Mouse (Mus musculus) limb, embryonic 13.5 days (tissue): ENCODE measurements around the gene Slc22a13. TPM values are rescaled to one million over a fixed set of nuclear protein-coding genes. Genes with fewer than 3 reads are reported as not detected.
"Not testable (repeated sequence)": the region's sequence is repeated elsewhere in the genome, so short reads cannot be mapped to it uniquely, and the experiment has no call there.

Experiments
- ATAC-seq: fragments of 200-750 bp; cut with Nextera tagmentation; 2 replicates; pipeline ENCODE4 v1.8.0; 2017; ENCODE audit warnings: low read depth, moderate number of reproducible peaks, moderate TSS enrichment; ENCODE audit not compliant: low FRiP score
- H3K27ac ChIP-seq: fragments of 300-500 bp; sonication (generic); 2 replicates; pipeline ENCODE4 v1.5.1; 2015; ENCODE audit warnings: inconsistent platforms, mild to moderate bottlenecking, moderate library complexity
- H3K27me3 ChIP-seq: fragments of 300-500 bp; sonication (generic); 2 replicates; pipeline ENCODE4 v1.6.1; 2015; ENCODE audit warnings: mild to moderate bottlenecking, inconsistent platforms
- H3K36me3 ChIP-seq: fragments of 300-500 bp; sonication (generic); 2 replicates; pipeline ENCODE4 v1.6.1; 2015; ENCODE audit warnings: inconsistent platforms, mild to moderate bottlenecking, moderate library complexity
- H3K4me1 ChIP-seq: fragments of 300-500 bp; sonication (generic); 2 replicates; pipeline ENCODE4 v1.6.1; 2015; ENCODE audit warnings: inconsistent platforms
- H3K4me2 ChIP-seq: fragments of 300-500 bp; sonication (generic); replicated peaks from 2 replicates; pipeline ENCODE4 v1.6.1; 2015; ENCODE audit warnings: inconsistent platforms, mild to moderate bottlenecking, moderate library complexity
- H3K4me3 ChIP-seq: fragments of 300-500 bp; sonication (generic); 2 replicates; pipeline ENCODE4 v1.5.1; 2015; ENCODE audit warnings: moderate library complexity, mild to moderate bottlenecking, inconsistent platforms
- H3K9ac ChIP-seq: fragments of 300-500 bp; sonication (generic); 2 replicates; pipeline ENCODE4 v1.6.1; 2015; ENCODE audit warnings: mild to moderate bottlenecking, inconsistent platforms
- H3K9me3 ChIP-seq: fragments of 300-500 bp; sonication (generic); 2 replicates; pipeline ENCODE4 v1.6.1; 2016; ENCODE audit warnings: inconsistent platforms
- WGBS: fragments of 180-500 bp; shearing (Covaris S2); methylation state at CpG from one replicate; pipeline ENCODE4 v1.1.7; 2015; 5-methylcytosine and 5-hydroxymethylcytosine counted together
- polyA plus RNA-seq: library from polyadenylated mRNA; unstranded; fragments of >200 nt; fragmentation: Nextera tagmentation; extraction: Ambion mirVana; gene quantifications from 2 replicates; pipeline ENCODE4 v1.2.1, GENCODE M21; 2015

The Slc22a13 gene
- polyA plus RNA-seq, 1 experiment from 2014 or later, result not detected

GRCm38 (mm10) chr9:119230829-119231228 is 21.9 kb upstream of the Slc22a13 start:
- no peak overlapping the region for H3K27ac ChIP-seq

GRCm38 (mm10) chr9:119220249-119220648 is 11.4 kb upstream of the Slc22a13 start:
- no peak for ATAC-seq
- no peak overlapping the region for H3K9ac ChIP-seq
- H3K36me3 ChIP-seq, result peaks cover 11% of the 10 kb centered on the region
- 87% methylated on average over 4 of the region's 4 CpGs for WGBS
- H3K4me3 ChIP-seq, result no peak overlapping the region
- no peak overlapping the region for H3K4me2 ChIP-seq
- no peaks in the 10 kb centered on the region for H3K27me3 ChIP-seq
- H3K9me3 ChIP-seq, result peaks cover 8% of the 10 kb centered on the region
- H3K27ac ChIP-seq, result no peak overlapping the region
- H3K4me1 ChIP-seq, result no peaks in the 10 kb centered on the region

More at GRCm38 (mm10) chr9:119230829-119231228, 21.9 kb upstream of the Slc22a13 start:
- Histone ChIP-seq H3K9me3 (no peaks in the 10 kb centered on the region), H3K4me3 (no peak overlapping the region), H3K9ac (no peak overlapping the region), H3K36me3 (peaks cover 3% of the 10 kb centered on the region; the same call in 1 of the 2 replicates), H3K27me3 (no peaks in the 10 kb centered on the region), H3K4me1 (no peaks in the 10 kb centered on the region), H3K4me2 (no peak overlapping the region)
- WGBS, result 94% methylated on average over 2 of the region's 2 CpGs
- no peak for ATAC-seq

GRCm38 (mm10) chr9:119219667-119220066 is 10.8 kb upstream of the Slc22a13 start:
- H3K4me2 ChIP-seq, result no peak overlapping the region
- peaks cover 8% of the 10 kb centered on the region; the same call in 1 of the 2 replicates for H3K9me3 ChIP-seq
- H3K36me3 ChIP-seq, result peaks cover 8% of the 10 kb centered on the region
- no peak overlapping the region for H3K9ac ChIP-seq
- no peak overlapping the region for H3K4me3 ChIP-seq
- ATAC-seq, result no peak
- 89% methylated on average over 2 of the region's 2 CpGs for WGBS
- H3K27me3 ChIP-seq, result no peaks in the 10 kb centered on the region
- no peak overlapping the region for H3K27ac ChIP-seq
- H3K4me1 ChIP-seq, result no peaks in the 10 kb centered on the region

GRCm38 (mm10) chr9:119215341-119215740 is 6.4 kb upstream of the Slc22a13 start:
- not testable (repeated sequence) for H3K4me2 ChIP-seq, H3K9ac ChIP-seq, H3K27me3 ChIP-seq, ATAC-seq, H3K27ac ChIP-seq, H3K4me1 ChIP-seq, H3K4me3 ChIP-seq, H3K9me3 ChIP-seq, H3K36me3 ChIP-seq
- 94% methylated on average over 2 of the region's 2 CpGs for WGBS

GRCm38 (mm10) chr9:119214601-119215000 is 5.7 kb upstream of the Slc22a13 start:
- H3K27me3 ChIP-seq, result no peaks in the 10 kb centered on the region
- H3K9me3 ChIP-seq, result peaks cover 8% of the 10 kb centered on the region
- 87% methylated on average over 6 of the region's 6 CpGs for WGBS
- H3K4me1 ChIP-seq, result no peaks in the 10 kb centered on the region
- no peak overlapping the region for H3K4me3 ChIP-seq
- H3K27ac ChIP-seq, result no peak overlapping the region
- no peak overlapping the region for H3K9ac ChIP-seq
- no peak for ATAC-seq
- no peaks in the 10 kb centered on the region; the same call in 1 of the 2 replicates for H3K36me3 ChIP-seq
- no peak overlapping the region for H3K4me2 ChIP-seq

- no peak for ATAC-seq
- Histone ChIP-seq H3K4me3 (no peak overlapping the region), H3K9me3 (peaks cover 8% of the 10 kb centered on the region), H3K27me3 (no peaks in the 10 kb centered on the region), H3K4me1 (no peaks in the 10 kb centered on the region), H3K9ac (no peak overlapping the region), H3K4me2 (no peak overlapping the region), H3K27ac (no peak overlapping the region), H3K36me3 (no peaks in the 10 kb centered on the region)
- WGBS, result 77% methylated on average over 8 of the region's 8 CpGs
These were observed 4.1 kb upstream of the Slc22a13 start for GRCm38 (mm10) chr9:119212996-119213395.

- Histone ChIP-seq H3K4me2 (no peak overlapping the region), H3K27me3 (no peaks in the 10 kb centered on the region), H3K27ac (no peak overlapping the region), H3K9me3 (peaks cover 21% of the 10 kb centered on the region), H3K9ac (no peak overlapping the region), H3K4me1 (no peaks in the 10 kb centered on the region), H3K4me3 (no peak overlapping the region), H3K36me3 (no peaks in the 10 kb centered on the region)
- ATAC-seq, result no peak
- 80% methylated on average over 4 of the region's 4 CpGs for WGBS
These were observed 1.8 kb downstream of the Slc22a13 start for GRCm38 (mm10) chr9:119207113-119207512.

GRCm38 (mm10) chr9:119206666-119207065 is 2.2 kb downstream of the Slc22a13 start:
- peaks cover 21% of the 10 kb centered on the region for H3K9me3 ChIP-seq
- H3K4me3 ChIP-seq, result no peak overlapping the region
- H3K4me2 ChIP-seq, result no peak overlapping the region
- no peaks in the 10 kb centered on the region for H3K27me3 ChIP-seq
- H3K36me3 ChIP-seq, result no peaks in the 10 kb centered on the region
- no peak overlapping the region for H3K9ac ChIP-seq
- no peak overlapping the region for H3K27ac ChIP-seq
- WGBS, result 81% methylated on average over 2 of the region's 2 CpGs
- no peaks in the 10 kb centered on the region for H3K4me1 ChIP-seq
- ATAC-seq, result no peak

- H3K4me2 ChIP-seq, result no peak overlapping the region
- peaks cover 21% of the 10 kb centered on the region for H3K9me3 ChIP-seq
- no peak overlapping the region for H3K27ac ChIP-seq
- 86% methylated on average over 5 of the region's 5 CpGs for WGBS
- H3K36me3 ChIP-seq, result no peaks in the 10 kb centered on the region
- H3K27me3 ChIP-seq, result no peaks in the 10 kb centered on the region
- H3K4me1 ChIP-seq, result no peaks in the 10 kb centered on the region
- no peak for ATAC-seq
- H3K4me3 ChIP-seq, result no peak overlapping the region
- no peak overlapping the region for H3K9ac ChIP-seq
These were observed 3.1 kb downstream of the Slc22a13 start for GRCm38 (mm10) chr9:119205756-119206155.

- Histone ChIP-seq H3K4me2 (no peak overlapping the region), H3K27ac (no peak overlapping the region), H3K4me1 (no peaks in the 10 kb centered on the region), H3K9me3 (peaks cover 21% of the 10 kb centered on the region), H3K9ac (no peak overlapping the region), H3K27me3 (no peaks in the 10 kb centered on the region), H3K4me3 (no peak overlapping the region), H3K36me3 (no peaks in the 10 kb centered on the region)
- ATAC-seq, result no peak
- 97% methylated on average over 9 of the region's 9 CpGs for WGBS
These were observed 5.3 kb downstream of the Slc22a13 start for GRCm38 (mm10) chr9:119203617-119204016.

- peaks cover 21% of the 10 kb centered on the region for H3K9me3 ChIP-seq
- ATAC-seq, result no peak
- H3K4me2 ChIP-seq, result no peak overlapping the region
- no peaks in the 10 kb centered on the region for H3K4me1 ChIP-seq
- no peaks in the 10 kb centered on the region for H3K27me3 ChIP-seq
- no peaks in the 10 kb centered on the region for H3K36me3 ChIP-seq
- H3K27ac ChIP-seq, result no peak overlapping the region
- WGBS, result 83% methylated on average over 5 of the region's 5 CpGs
- no peak overlapping the region for H3K4me3 ChIP-seq
- no peak overlapping the region for H3K9ac ChIP-seq
These were observed 7.2 kb downstream of the Slc22a13 start for GRCm38 (mm10) chr9:119201653-119202052.

- no peak for ATAC-seq
- no peaks in the 10 kb centered on the region for H3K27me3 ChIP-seq
- 75% methylated on average over 10 of the region's 10 CpGs for WGBS
These were observed 9.6 kb downstream of the Slc22a13 start for GRCm38 (mm10) chr9:119199151-119199861.

More at GRCm38 (mm10) chr9:119199151-119199861, 9.6 kb downstream of the Slc22a13 start:
- Histone ChIP-seq H3K4me2 (no peak overlapping the region), H3K9me3 (peaks cover 9% of the 10 kb centered on the region; the same call in 1 of the 2 replicates), H3K4me1 (no peaks in the 10 kb centered on the region), H3K4me3 (no peak overlapping the region), H3K9ac (no peak overlapping the region), H3K36me3 (no peaks in the 10 kb centered on the region), H3K27ac (no peak overlapping the region)
